Mouse (Mus musculus) liver, embryonic 12.5 days (tissue): ENCODE results near the gene Gas7. TPM values are rescaled to one million over a fixed set of nuclear protein-coding genes. Genes with fewer than 3 reads are reported as not detected.

ENCODE experiments used
- ATAC-seq: fragments of 200-750 bp; cut with Nextera tagmentation; 2 replicates; pipeline ENCODE4 v1.8.0; 2017; ENCODE audit warnings: moderate number of reproducible peaks, mild to moderate bottlenecking, moderate library complexity
- H3K27ac ChIP-seq: fragments of 300-500 bp; sonication (generic); 2 replicates; pipeline ENCODE4 v1.5.1; 2016; ENCODE audit warnings: mild to moderate bottlenecking
- H3K27me3 ChIP-seq: fragments of 300-500 bp; sonication (generic); replicated peaks from 2 replicates; pipeline ENCODE4 v1.6.1; 2016; ENCODE audit warnings: mild to moderate bottlenecking, moderate library complexity
- H3K36me3 ChIP-seq: fragments of 300-500 bp; sonication (generic); 2 replicates; pipeline ENCODE4 v1.6.1; 2016; ENCODE audit warnings: mild to moderate bottlenecking, moderate library complexity
- H3K4me1 ChIP-seq: fragments of 300-500 bp; sonication (generic); 2 replicates; pipeline ENCODE4 v1.6.1; 2016
- H3K4me2 ChIP-seq: fragments of 300-500 bp; sonication (generic); 2 replicates; pipeline ENCODE4 v1.6.1; 2016; ENCODE audit warnings: mild to moderate bottlenecking, moderate library complexity
- H3K4me3 ChIP-seq: fragments of 300-500 bp; sonication (generic); 2 replicates; pipeline ENCODE4 v1.5.1; 2016; ENCODE audit warnings: mild to moderate bottlenecking, moderate library complexity
- H3K9ac ChIP-seq: fragments of 300-500 bp; sonication (generic); 2 replicates; pipeline ENCODE4 v1.6.1; 2016; ENCODE audit warnings: mild to moderate bottlenecking, moderate library complexity
- H3K9me3 ChIP-seq: fragments of 300-500 bp; sonication (generic); replicated peaks from 2 replicates; pipeline ENCODE4 v1.6.1; 2016; ENCODE audit warnings: mild to moderate bottlenecking, moderate library complexity
- WGBS: fragments of 180-500 bp; shearing (Covaris S2); methylation state at CpG from one replicate; pipeline ENCODE4 v1.1.7; 2016; ENCODE audit not compliant: insufficient replicate concordance; 5-methylcytosine and 5-hydroxymethylcytosine counted together
- polyA plus RNA-seq: library from polyadenylated mRNA; unstranded; fragments of >200 nt; fragmentation: Nextera tagmentation; extraction: Ambion mirVana; gene quantifications from 2 replicates; pipeline ENCODE4 v1.2.1, GENCODE M21; 2016

The Gas7 gene
- polyA plus RNA-seq, 1 experiment from 2014 or later = 1.8 TPM

GRCm38 (mm10) chr11:67668460-67669007, 213.3 kb downstream of the Gas7 start:
- Histone ChIP-seq H3K4me3 (no peak overlapping the region), H3K27me3 (no peaks in the 10 kb centered on the region), H3K9me3 (no peaks in the 10 kb centered on the region), H3K36me3 (no peaks in the 10 kb centered on the region), H3K4me1 (no peaks in the 10 kb centered on the region), H3K4me2 (no peak overlapping the region), H3K9ac (no peak overlapping the region), H3K27ac (no peak overlapping the region)
- no peak for ATAC-seq
- WGBS = 65% methylated on average over 3 of the region's 3 CpGs

- H3K27ac ChIP-seq = no peak overlapping the region
- no peaks in the 10 kb centered on the region for H3K9me3 ChIP-seq
- no peaks in the 10 kb centered on the region for H3K36me3 ChIP-seq
- no peak for ATAC-seq
- WGBS = 87% methylated on average over 6 of the region's 6 CpGs
- no peaks in the 10 kb centered on the region for H3K27me3 ChIP-seq
- no peak overlapping the region for H3K4me2 ChIP-seq
- no peaks in the 10 kb centered on the region for H3K4me1 ChIP-seq
- H3K4me3 ChIP-seq = no peak overlapping the region
- no peak overlapping the region for H3K9ac ChIP-seq
Observed at GRCm38 (mm10) chr11:67670031-67670430, 214.8 kb downstream of the Gas7 start.

- H3K9me3 ChIP-seq = no peaks in the 10 kb centered on the region
- no peak overlapping the region for H3K27ac ChIP-seq
- no peaks in the 10 kb centered on the region for H3K36me3 ChIP-seq
- WGBS = 51% methylated on average over 5 of the region's 5 CpGs
- H3K4me1 ChIP-seq = no peaks in the 10 kb centered on the region
- H3K4me3 ChIP-seq = no peak overlapping the region
- no peak overlapping the region for H3K9ac ChIP-seq
- no peaks in the 10 kb centered on the region for H3K27me3 ChIP-seq
- ATAC-seq = no peak
- no peak overlapping the region for H3K4me2 ChIP-seq
Observed at GRCm38 (mm10) chr11:67672140-67672539, 216.9 kb downstream of the Gas7 start.

GRCm38 (mm10) chr11:67675562-67676540, 220.6 kb downstream of the Gas7 start:
- H3K27ac ChIP-seq = no peak overlapping the region
- no peaks in the 10 kb centered on the region for H3K27me3 ChIP-seq
- no peak overlapping the region for H3K9ac ChIP-seq
- no peaks in the 10 kb centered on the region for H3K9me3 ChIP-seq
- 31% methylated on average over 12 of the region's 12 CpGs for WGBS
- H3K4me1 ChIP-seq = no peaks in the 10 kb centered on the region
- ATAC-seq = no peak
- no peak overlapping the region for H3K4me3 ChIP-seq
- no peaks in the 10 kb centered on the region for H3K36me3 ChIP-seq
- no peak overlapping the region for H3K4me2 ChIP-seq

GRCm38 (mm10) chr11:67679300-67679699, 224.1 kb downstream of the Gas7 start:
- no peaks in the 10 kb centered on the region for H3K4me1 ChIP-seq
- H3K36me3 ChIP-seq = no peaks in the 10 kb centered on the region
- no peaks in the 10 kb centered on the region for H3K9me3 ChIP-seq
- H3K4me2 ChIP-seq = no peak overlapping the region
- H3K4me3 ChIP-seq = no peak overlapping the region
- H3K27me3 ChIP-seq = no peaks in the 10 kb centered on the region
- no peak overlapping the region for H3K27ac ChIP-seq
- no peak overlapping the region for H3K9ac ChIP-seq
- no peak for ATAC-seq
- 56% methylated on average over 5 of the region's 5 CpGs for WGBS

- Histone ChIP-seq H3K4me2 (no peak overlapping the region), H3K9ac (no peak overlapping the region), H3K9me3 (no peaks in the 10 kb centered on the region), H3K27me3 (no peaks in the 10 kb centered on the region), H3K4me3 (no peak overlapping the region), H3K27ac (no peak overlapping the region), H3K4me1 (no peaks in the 10 kb centered on the region), H3K36me3 (no peaks in the 10 kb centered on the region)
- ATAC-seq = no peak
- WGBS = 64% methylated on average over 2 of the region's 2 CpGs
Observed at GRCm38 (mm10) chr11:67679930-67680329, 224.7 kb downstream of the Gas7 start.

- Histone ChIP-seq H3K9me3 (no peaks in the 10 kb centered on the region), H3K27ac (no peak overlapping the region), H3K27me3 (no peaks in the 10 kb centered on the region), H3K36me3 (no peaks in the 10 kb centered on the region), H3K4me2 (no peak overlapping the region), H3K4me3 (no peak overlapping the region), H3K9ac (no peak overlapping the region), H3K4me1 (no peaks in the 10 kb centered on the region)
- ATAC-seq = no peak
- WGBS = 68% methylated on average over 3 of the region's 3 CpGs
Observed at GRCm38 (mm10) chr11:67681871-67682270, 226.6 kb downstream of the Gas7 start.

GRCm38 (mm10) chr11:67686109-67686508, 230.9 kb downstream of the Gas7 start:
- no peak for ATAC-seq
- H3K36me3 ChIP-seq = no peaks in the 10 kb centered on the region
- H3K4me1 ChIP-seq = no peaks in the 10 kb centered on the region
- H3K4me2 ChIP-seq = no peak overlapping the region
- H3K4me3 ChIP-seq = no peak overlapping the region
- 70% methylated on average over 2 of the region's 2 CpGs for WGBS
- no peaks in the 10 kb centered on the region for H3K9me3 ChIP-seq
- no peak overlapping the region for H3K9ac ChIP-seq
- no peak overlapping the region for H3K27ac ChIP-seq
- H3K27me3 ChIP-seq = no peaks in the 10 kb centered on the region

- no peaks in the 10 kb centered on the region for H3K9me3 ChIP-seq
- no peaks in the 10 kb centered on the region for H3K27me3 ChIP-seq
- peaks cover 8% of the 10 kb centered on the region; the same call in 1 of the 2 replicates for H3K4me1 ChIP-seq
- ATAC-seq = no peak
- H3K9ac ChIP-seq = no peak within 1 kb of the TSS
- WGBS = 40% methylated on average over 7 of the region's 7 CpGs
- H3K36me3 ChIP-seq = no peaks in the 10 kb centered on the region
- no peak within 1 kb of the TSS for H3K4me3 ChIP-seq
- H3K4me2 ChIP-seq = no peak within 1 kb of the TSS
- H3K27ac ChIP-seq = no peak within 1 kb of the TSS
Observed at GRCm38 (mm10) chr11:67694703-67695376, 239.6 kb downstream of the Gas7 start, which contains the start of gene Rcvrn. Gene Rcvrn (plus strand): TSS chr11:67695326.

GRCm38 (mm10) chr11:67712976-67713375, 257.7 kb downstream of the Gas7 start:
- Histone ChIP-seq H3K27me3 (no peaks in the 10 kb centered on the region), H3K4me2 (no peak overlapping the region), H3K4me1 (no peaks in the 10 kb centered on the region), H3K9me3 (no peaks in the 10 kb centered on the region), H3K27ac (no peak overlapping the region), H3K9ac (no peak overlapping the region), H3K4me3 (no peak overlapping the region), H3K36me3 (no peaks in the 10 kb centered on the region)
- ATAC-seq = no peak
- WGBS = 65% methylated on average over 4 of the region's 4 CpGs

- no peak overlapping the region for H3K4me3 ChIP-seq
- ATAC-seq = no peak
- no peak overlapping the region for H3K27ac ChIP-seq
- H3K4me2 ChIP-seq = no peak overlapping the region
- H3K27me3 ChIP-seq = no peaks in the 10 kb centered on the region
- H3K36me3 ChIP-seq = no peaks in the 10 kb centered on the region
- H3K9me3 ChIP-seq = no peaks in the 10 kb centered on the region
- no peaks in the 10 kb centered on the region for H3K4me1 ChIP-seq
- H3K9ac ChIP-seq = no peak overlapping the region
- 45% methylated on average over 4 of the region's 4 CpGs for WGBS
Observed at GRCm38 (mm10) chr11:67715382-67715781, 260.1 kb downstream of the Gas7 start.

- Histone ChIP-seq H3K27ac (no peak overlapping the region), H3K36me3 (no peaks in the 10 kb centered on the region), H3K4me1 (peaks cover 9% of the 10 kb centered on the region; the same call in 1 of the 2 replicates), H3K4me2 (no peak overlapping the region), H3K9me3 (no peaks in the 10 kb centered on the region), H3K4me3 (no peak overlapping the region), H3K27me3 (no peaks in the 10 kb centered on the region), H3K9ac (no peak overlapping the region)
- 57% methylated on average over 5 of the region's 5 CpGs for WGBS
- ATAC-seq = no peak
Observed at GRCm38 (mm10) chr11:67721485-67721884, 266.2 kb downstream of the Gas7 start.
